Mouse (Mus musculus): ENCODE results near the gene Camsap2.

DNA sequence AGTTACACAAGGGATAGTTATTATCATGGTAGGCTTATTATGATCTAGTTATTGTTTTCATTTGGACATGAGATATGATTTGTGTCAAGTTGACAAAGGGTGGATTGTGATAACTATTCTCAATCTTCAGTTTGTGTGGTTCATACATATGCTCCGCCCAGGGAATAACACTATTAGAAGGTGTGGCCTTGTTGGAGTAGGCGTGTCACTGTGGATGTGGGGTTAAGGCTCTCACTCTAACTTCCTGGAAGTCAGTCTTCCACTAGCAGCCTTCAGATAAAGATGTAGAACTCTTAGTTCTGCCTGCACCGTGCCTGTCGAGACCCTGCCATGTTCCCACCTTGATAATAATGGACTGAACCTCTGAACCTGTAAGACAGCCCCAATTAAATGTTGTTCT is 107.4 kb downstream of the Camsap2 start:
- TF ChIP-seq CTCF (IDR thresholded peaks at IDR 0.05; ENCODE audit: borderline replicate concordance, insufficient read depth, low read length) (no peak), POLR2A (IDR thresholded peaks at IDR 0.05; ENCODE audit: low read depth, low read length) (no peak)

Measured in embryonic fibroblast, embryonic 13.5 days (primary cell).